Mouse (Mus musculus) ES-Bruce4 (cell line): ENCODE measurements around the gene Espnl. TPM values are rescaled to one million over a fixed set of nuclear protein-coding genes. Genes with fewer than 3 reads are reported as not detected.

Experiments
- H3K27ac ChIP-seq: 2 replicates; pipeline ENCODE4 v1.5.1; 2012; ENCODE audit warnings: low read length, inconsistent platforms; ENCODE audit not compliant: insufficient read depth
- H3K27me3 ChIP-seq: 2 replicates; pipeline ENCODE4 v1.6.1; 2012; ENCODE audit warnings: mild to moderate bottlenecking, low read length, inconsistent platforms; ENCODE audit not compliant: control insufficient read depth, poor library complexity, insufficient read depth, severe bottlenecking
- H3K36me3 ChIP-seq: 2 replicates; pipeline ENCODE4 v1.6.1; 2012; ENCODE audit warnings: inconsistent platforms, mild to moderate bottlenecking, low read length, moderate library complexity; ENCODE audit not compliant: control insufficient read depth, poor library complexity, insufficient read depth, severe bottlenecking
- H3K4me1 ChIP-seq: one replicate; pipeline ENCODE4 v1.8.1; 2011; ENCODE audit warnings: low read length; ENCODE audit not compliant: control insufficient read depth, insufficient read depth
- H3K4me3 ChIP-seq: 2 replicates; pipeline ENCODE4 v1.5.1; 2011; ENCODE audit warnings: low read depth, mild to moderate bottlenecking, low read length
- H3K9ac ChIP-seq: 2 replicates; pipeline ENCODE4 v1.6.1; 2012; ENCODE audit warnings: low read depth, mild to moderate bottlenecking, inconsistent platforms; ENCODE audit not compliant: poor library complexity, severe bottlenecking
- H3K9me3 ChIP-seq: replicated peaks from 2 replicates; pipeline ENCODE4 v1.6.1; 2012; ENCODE audit warnings: mild to moderate bottlenecking, low read length, inconsistent platforms; ENCODE audit not compliant: control insufficient read depth, poor library complexity, insufficient read depth, severe bottlenecking
- CTCF ChIP-seq: IDR thresholded peaks from one replicate; pipeline ENCODE4 v1.8.1; 2011; ENCODE audit warnings: low read depth, low read length
- EP300 ChIP-seq: IDR thresholded peaks from 2 replicates; pipeline ENCODE4 v1.6.1; 2011; ENCODE audit warnings: low read depth, low read length; ENCODE audit not compliant: insufficient read depth
- POLR2A ChIP-seq: IDR thresholded peaks from one replicate; pipeline ENCODE4 v1.8.1; 2011; ENCODE audit warnings: low read length; ENCODE audit not compliant: insufficient read depth
- polyA plus RNA-seq: library from polyadenylated mRNA; stranded (reverse); fragments of >200 nt; gene quantifications from 2 replicates; pipeline ENCODE4 v1.2.4, GENCODE M21; 2011; ENCODE audit warnings: low read depth; ENCODE audit not compliant: missing spikeins, insufficient read depth, insufficient read length

Espnl gene
- polyA plus RNA-seq, 1 experiment = 0.10 TPM

GRCm38 (mm10) chr1:91381091-91381471, 59.2 kb downstream of the Espnl start:
- Histone ChIP-seq H3K9ac (no peak overlapping the region), H3K4me1 (no peaks in the 10 kb centered on the region), H3K4me3 (no peak overlapping the region), H3K9me3 (no peaks in the 10 kb centered on the region), H3K36me3 (peaks cover 59% of the 10 kb centered on the region), H3K27me3 (no peaks in the 10 kb centered on the region), H3K27ac (no peak overlapping the region)
- TF ChIP-seq CTCF (no peak), EP300 (no peak), POLR2A (no peak)

GRCm38 (mm10) chr1:91390369-91390768, 68.5 kb downstream of the Espnl start:
- Histone ChIP-seq H3K4me1 (no peaks in the 10 kb centered on the region), H3K9me3 (no peaks in the 10 kb centered on the region), H3K36me3 (peaks cover 51% of the 10 kb centered on the region), H3K27me3 (no peaks in the 10 kb centered on the region), H3K9ac (no peak overlapping the region), H3K4me3 (no peak overlapping the region), H3K27ac (no peak overlapping the region)
- no peak for TF ChIP-seq EP300
- TF ChIP-seq CTCF = no peak
- TF ChIP-seq POLR2A = no peak

GRCm38 (mm10) chr1:91397927-91398259, 76.0 kb downstream of the Espnl start:
- Histone ChIP-seq H3K4me1 (no peaks in the 10 kb centered on the region), H3K27ac (no peak overlapping the region), H3K9ac (peak overlapping the region; percentile 96), H3K4me3 (peak overlapping the region; percentile 98), H3K36me3 (peaks cover 20% of the 10 kb centered on the region), H3K27me3 (no peaks in the 10 kb centered on the region), H3K9me3 (no peaks in the 10 kb centered on the region)
- TF ChIP-seq POLR2A (no peak), CTCF (no peak), EP300 (no peak)

Other genes starting within 250 kb of the Espnl start
- gene Rbm44, start 177.0 kb upstream of the Espnl start, polyA plus RNA-seq = 8.3 and 11.9 TPM in 2 replicates
- gene Ramp1, start 142.3 kb upstream of the Espnl start, polyA plus RNA-seq = 0.69 TPM in 1 of 2 replicates, not detected in the other
- gene Ube2f, start 71.8 kb upstream of the Espnl start, polyA plus RNA-seq = 61.7 and 70.9 TPM in 2 replicates
- 18.5 and 19.2 TPM in 2 replicates for gene Scly, start 23.7 kb upstream of the Espnl start, polyA plus RNA-seq
- gene Klhl30, start 28.9 kb downstream of the Espnl start, polyA plus RNA-seq = 0.25 and 0.35 TPM in 2 replicates
- 7.0 and 13.3 TPM in 2 replicates for gene Erfe, start 44.4 kb downstream of the Espnl start, polyA plus RNA-seq
- gene Ilkap, start 76.7 kb downstream of the Espnl start, polyA plus RNA-seq = 66.3 and 72.1 TPM in 2 replicates
- 13.0 and 15.6 TPM in 2 replicates for gene Hes6, start 92.0 kb downstream of the Espnl start, polyA plus RNA-seq
- 0.21 and 0.30 TPM in 2 replicates for gene Per2, start 137.2 kb downstream of the Espnl start, polyA plus RNA-seq
- gene Traf3ip1, start 172.6 kb downstream of the Espnl start, polyA plus RNA-seq = 12.1 and 15.7 TPM in 2 replicates
- 9.5 and 10.6 TPM in 2 replicates for gene Asb1, start 218.5 kb downstream of the Espnl start, polyA plus RNA-seq